In genomic region chr2:35529856-35530255, GRCm38 (mm10) we compare ENCODE assay signal across 12 mouse cellular contexts. TPM values are rescaled to one million over a fixed set of nuclear protein-coding genes. Genes with fewer than 3 reads are reported as not detected.
DNase-seq lines count a peak whose midpoint lies in the region.
"Had no signal": no experiment of that assay in that cellular context is flagged by ENCODE, and none has a peak within 500 bp of the region (broad histone marks: within the 10 kb centered on the region; RNA-seq: fewer than 3 reads in every experiment).

No protein-coding gene starts in this region.

- DNase-seq in frontal cortex, adult 2 months (ENCODE audit: extremely low spot score in 1 of 2, low spot score in 1 of 2) = peak; percentile 50 to 58
- no peak for DNase-seq in frontal cortex, postnatal 10 days (ENCODE audit: low spot score in 2 of 2)
- DNase-seq in fibroblast of lung, adult 2 months (ENCODE audit: low read depth) = peak; percentile 49
- DNase-seq in layer of hippocampus, adult 9-11 months = peak; percentile 81
- peak; percentile 45 for DNase-seq in right cerebral cortex, postnatal 25 days
- no peak for DNase-seq in thymus, postnatal 4 days
- DNase-seq in ovary, postnatal 14 days (ENCODE audit: low spot score) = no peak
- DNase-seq: adrenal gland, postnatal 25 days; cerebellum, postnatal 36 days; heart, postnatal 36 days; lung, postnatal 14 days; spleen, adult 18-20 months had no signal

RNA-seq across cellular contexts. Expression of gene Dab2ip, which starts 28.2 kb away (rescaled TPM):
- polyA plus RNA-seq in frontal cortex, adult 2 months (2012; rRNA removed) = 73.9 and 77.2 TPM in 2 replicates

Comparison
In these comparisons a context has a peak if more than half of its experiments do, and no peak if none do; other contexts are left out.
1. DNase-seq: peak in frontal cortex, adult 2 months (2 of 2), fibroblast of lung, adult 2 months (single experiment), layer of hippocampus, adult 9-11 months (single experiment) and right cerebral cortex, postnatal 25 days (single experiment); none in frontal cortex, postnatal 10 days (0 of 2), thymus, postnatal 4 days (single experiment) and ovary, postnatal 14 days (single experiment).